Mouse (Mus musculus) forebrain, embryonic 16.5 days (tissue): ENCODE results near the gene H2afx. TPM values are rescaled to one million over a fixed set of nuclear protein-coding genes. Genes with fewer than 3 reads are reported as not detected.

ENCODE experiments used
- ATAC-seq: fragments of 200-750 bp; cut with Nextera tagmentation; 2 replicates; pipeline ENCODE4 v1.8.0; 2017; ENCODE audit warnings: mild to moderate bottlenecking, moderate library complexity
- H3K27ac ChIP-seq: fragments of 300-500 bp; sonication (generic); 2 replicates; pipeline ENCODE4 v1.5.1; 2014; ENCODE audit warnings: low read length, control low read depth
- H3K27me3 ChIP-seq: fragments of 300-500 bp; sonication (generic); replicated peaks from 2 replicates; pipeline ENCODE4 v1.6.1; 2014; ENCODE audit warnings: low read length; ENCODE audit not compliant: control insufficient read depth, insufficient read depth
- H3K36me3 ChIP-seq: fragments of 300-500 bp; sonication (generic); 2 replicates; pipeline ENCODE4 v1.6.1; 2014; ENCODE audit not compliant: control insufficient read depth, insufficient read depth
- H3K4me1 ChIP-seq: fragments of 300-500 bp; sonication (generic); replicated peaks from 2 replicates; pipeline ENCODE4 v1.6.1; 2014; ENCODE audit warnings: low read length; ENCODE audit not compliant: control insufficient read depth, insufficient read depth
- H3K4me2 ChIP-seq: fragments of 300-500 bp; sonication (generic); 2 replicates; pipeline ENCODE4 v1.6.1; 2014; ENCODE audit warnings: mild to moderate bottlenecking, low read length, control low read depth
- H3K4me3 ChIP-seq: fragments of 300-500 bp; sonication (generic); replicated peaks from 2 replicates; pipeline ENCODE4 v1.5.1; 2014; ENCODE audit warnings: mild to moderate bottlenecking, low read length, control low read depth
- H3K9ac ChIP-seq: fragments of 300-500 bp; sonication (generic); replicated peaks from 2 replicates; pipeline ENCODE4 v1.6.1; 2014; ENCODE audit warnings: low read depth, low read length, control low read depth
- H3K9me3 ChIP-seq: fragments of 300-500 bp; sonication (generic); 2 replicates; pipeline ENCODE4 v1.6.1; 2016; ENCODE audit warnings: low read length; ENCODE audit not compliant: control insufficient read depth
- WGBS: fragments of 180-500 bp; shearing (Covaris S2); extraction: QIAGEN DNeasy Blood & Tissue Kit; methylation state at CpG from one replicate; pipeline ENCODE4 v1.1.7; 2014; 5-methylcytosine and 5-hydroxymethylcytosine counted together
- polyA plus RNA-seq: library from polyadenylated mRNA; unstranded; fragments of >200 nt; fragmentation: Nextera tagmentation; extraction: Ambion mirVana; gene quantifications from 2 replicates; pipeline ENCODE4 v1.2.1, GENCODE M21; 2015

The H2afx gene
- polyA plus RNA-seq, 1 experiment from 2014 or later, result 182 TPM

DNA sequence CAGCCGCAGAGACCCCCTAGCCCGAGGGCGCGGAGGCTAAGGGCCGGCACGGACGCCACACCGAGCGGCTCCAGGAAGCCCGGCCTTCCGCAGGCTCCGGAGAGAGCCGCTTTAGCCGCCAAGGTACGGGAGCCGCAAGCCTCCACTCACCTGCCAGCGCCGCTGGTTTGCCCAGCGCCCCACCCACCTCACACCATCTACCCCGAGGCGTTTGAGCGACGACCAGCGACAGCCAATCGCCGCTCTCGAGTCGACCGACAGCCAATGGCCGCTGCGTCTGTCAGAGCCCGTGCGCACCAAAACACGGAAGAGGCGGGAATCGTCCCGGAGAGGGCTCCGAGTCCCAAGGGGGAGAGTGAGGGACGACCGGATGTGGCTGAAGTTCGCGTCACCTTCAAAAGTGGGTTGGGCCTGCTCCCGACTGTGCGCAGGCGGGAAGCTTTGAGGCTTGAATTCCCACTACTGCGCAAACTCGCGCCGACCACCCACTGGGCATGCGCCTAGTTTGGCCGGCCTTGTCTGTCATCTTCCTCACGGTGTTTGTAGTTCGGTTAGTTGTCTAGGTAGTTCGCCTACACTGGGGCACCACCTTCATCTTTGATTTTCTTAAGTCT is 28.9 kb upstream of the H2afx start, which contains the start of gene Hinfp:
Gene Hinfp (minus strand): TSS at position 206 of the 614 bp plus-strand sequence.
- peak within 1 kb of the TSS; percentile 86 for H3K4me2 ChIP-seq

GRCm38 (mm10) chr9:44306532-44306931 is 28.0 kb upstream of the H2afx start:
- Histone ChIP-seq H3K4me3 (no peak overlapping the region), H3K27ac (no peak overlapping the region), H3K9ac (no peak overlapping the region), H3K36me3 (peaks cover 2% of the 10 kb centered on the region; the same call in 1 of the 2 replicates), H3K9me3 (no peaks in the 10 kb centered on the region), H3K27me3 (no peaks in the 10 kb centered on the region), H3K4me1 (peaks cover 13% of the 10 kb centered on the region), H3K4me2 (no peak overlapping the region)
- ATAC-seq, result no peak
- WGBS, result 88% methylated on average over 6 of the region's 6 CpGs

More for the DNA sequence above, 28.9 kb upstream of the H2afx start, which contains the start of gene Hinfp:
- Histone ChIP-seq H3K9me3 (no peaks in the 10 kb centered on the region), H3K27ac (peak within 1 kb of the TSS; percentile 60), H3K4me3 (peak within 1 kb of the TSS; percentile 94), H3K27me3 (no peaks in the 10 kb centered on the region), H3K36me3 (peaks cover 6% of the 10 kb centered on the region), H3K9ac (peak within 1 kb of the TSS; percentile 84), H3K4me1 (peaks cover 13% of the 10 kb centered on the region)
- under 1% methylated on average over 54 of the region's 54 CpGs for whole genome bisulfite sequencing
- ATAC-seq, result peak; percentile 99

GRCm38 (mm10) chr9:44307248-44307647 is 27.2 kb upstream of the H2afx start:
- no peak for ATAC-seq
- Histone ChIP-seq H3K9ac (no peak overlapping the region), H3K9me3 (no peaks in the 10 kb centered on the region), H3K4me2 (no peak overlapping the region), H3K4me3 (no peak overlapping the region), H3K27ac (no peak overlapping the region), H3K36me3 (0 out of 2 replicates have a peak, but pooled peaks cover 2% of the 10 kb centered on the region), H3K27me3 (no peaks in the 10 kb centered on the region), H3K4me1 (peaks cover 13% of the 10 kb centered on the region)
- WGBS, result 92% methylated on average over 2 of the region's 2 CpGs

GRCm38 (mm10) chr9:44309756-44310155 is 24.7 kb upstream of the H2afx start:
- Histone ChIP-seq H3K27ac (no peak overlapping the region), H3K4me1 (peaks cover 7% of the 10 kb centered on the region), H3K36me3 (no peaks in the 10 kb centered on the region; the same call in 1 of the 2 replicates), H3K27me3 (no peaks in the 10 kb centered on the region), H3K9ac (no peak overlapping the region), H3K9me3 (no peaks in the 10 kb centered on the region), H3K4me3 (no peak overlapping the region), H3K4me2 (no peak overlapping the region)
- 67% methylated on average over 3 of the region's 3 CpGs for WGBS
- no peak for ATAC-seq

- H3K9me3 ChIP-seq, result no peaks in the 10 kb centered on the region
- 0 out of 2 replicates have a peak, but pooled peaks cover 5% of the 10 kb centered on the region for H3K4me1 ChIP-seq
- no peak overlapping the region for H3K4me2 ChIP-seq
- H3K36me3 ChIP-seq, result no peaks in the 10 kb centered on the region; the same call in 1 of the 2 replicates
- WGBS, result 32% methylated on average over 10 of the region's 10 CpGs
- no peak for ATAC-seq
- H3K9ac ChIP-seq, result no peak overlapping the region
- H3K4me3 ChIP-seq, result no peak overlapping the region
- no peaks in the 10 kb centered on the region for H3K27me3 ChIP-seq
- H3K27ac ChIP-seq, result no peak overlapping the region
Measured at GRCm38 (mm10) chr9:44310750-44311135, 23.8 kb upstream of the H2afx start.

DNA sequence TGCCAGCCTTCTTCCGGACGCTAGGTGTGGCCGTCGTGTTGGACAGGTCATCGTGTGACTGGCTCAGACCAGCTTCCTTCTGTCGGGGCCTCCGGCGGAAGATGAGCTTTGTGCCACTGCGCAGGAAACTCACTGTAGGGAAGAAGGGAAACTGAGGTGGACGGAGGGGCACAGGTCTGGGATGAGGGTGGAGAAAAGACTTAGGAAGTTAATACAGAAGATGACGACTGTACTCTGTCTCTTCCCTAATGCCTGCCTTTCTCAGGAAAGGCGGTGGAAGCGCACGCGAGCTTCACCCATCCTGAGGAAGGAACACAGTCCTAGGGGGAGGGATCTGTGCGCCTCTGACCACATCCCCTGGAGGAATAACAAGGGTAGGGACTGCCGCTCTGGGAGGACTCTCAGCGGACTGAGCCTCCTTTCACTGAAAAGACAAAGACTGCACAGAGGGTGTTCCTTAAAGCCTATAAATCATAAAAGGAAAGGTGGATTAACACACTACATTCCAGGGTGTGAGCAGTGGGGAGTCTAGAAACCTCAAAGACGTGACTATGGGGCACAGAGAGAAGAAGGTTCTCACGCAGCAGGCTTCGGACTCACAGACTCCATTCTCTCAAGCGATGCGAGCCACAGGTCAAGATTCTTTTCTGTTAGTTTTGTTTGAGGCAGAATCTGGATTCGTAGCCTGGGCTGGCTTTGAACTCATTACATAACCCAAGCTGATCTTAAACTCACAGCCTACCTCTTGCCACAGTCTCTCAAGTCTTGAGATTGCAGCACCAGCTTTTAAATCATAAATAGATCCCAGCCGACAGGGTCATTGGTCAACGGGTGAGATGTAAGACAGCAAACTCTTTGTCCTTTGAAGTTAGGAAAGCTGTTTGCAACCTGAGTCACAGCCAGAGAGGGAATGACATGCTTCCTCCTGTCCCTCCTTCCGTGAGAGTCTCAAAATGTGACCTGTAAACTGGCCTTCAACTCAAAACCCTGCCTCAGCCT is 23.1 kb upstream of the H2afx start:
- no peak overlapping the region for H3K4me3 ChIP-seq
- 0 out of 2 replicates have a peak, but pooled peaks cover 5% of the 10 kb centered on the region for H3K4me1 ChIP-seq
- H3K4me2 ChIP-seq, result no peak overlapping the region
- ATAC-seq, result no peak
- no peak overlapping the region for H3K27ac ChIP-seq
- 9% methylated on average over 27 of the region's 27 CpGs for WGBS
- no peaks in the 10 kb centered on the region for H3K9me3 ChIP-seq
- H3K9ac ChIP-seq, result no peak overlapping the region
- no peaks in the 10 kb centered on the region; the same call in 1 of the 2 replicates for H3K36me3 ChIP-seq
- H3K27me3 ChIP-seq, result no peaks in the 10 kb centered on the region

DNA sequence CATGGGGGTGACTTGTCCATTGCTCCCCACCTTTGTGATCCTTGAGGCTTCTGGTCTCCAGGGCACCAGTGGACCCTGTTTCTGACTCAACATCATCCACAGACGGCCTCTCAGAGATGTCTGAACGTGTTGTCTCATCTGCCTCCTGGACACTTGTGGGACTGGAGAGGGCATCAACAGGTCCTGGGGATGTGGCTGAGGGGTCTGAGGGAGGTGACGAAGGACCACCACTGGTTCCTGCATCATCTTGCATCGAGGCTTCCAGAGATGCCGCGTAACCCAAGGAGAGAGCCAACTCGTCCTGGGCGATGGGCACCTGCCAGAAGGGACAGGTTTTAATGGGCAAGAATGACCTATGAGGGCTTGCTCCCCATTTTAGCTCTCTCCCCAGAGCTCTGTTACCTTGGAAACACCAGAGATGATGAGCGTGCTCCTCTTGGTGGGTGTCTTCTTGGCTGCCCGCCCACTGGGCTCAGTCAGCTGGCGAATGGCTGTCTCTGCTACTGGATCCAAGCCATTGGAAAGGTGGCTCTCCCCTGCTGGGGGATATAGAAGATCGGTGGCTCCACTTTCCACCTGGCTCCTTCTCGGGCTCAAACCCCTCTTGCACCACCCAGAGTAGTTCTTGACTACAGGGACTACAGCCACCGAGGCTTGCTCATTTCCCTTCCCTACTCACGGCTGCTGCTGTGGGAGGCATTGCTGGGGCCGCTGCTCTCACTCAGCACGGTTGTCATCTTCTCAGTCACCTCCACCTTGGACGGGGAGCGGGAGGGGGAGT is 20.8 kb upstream of the H2afx start:
- no peak for ATAC-seq
- no peaks in the 10 kb centered on the region for H3K9me3 ChIP-seq
- no peaks in the 10 kb centered on the region; the same call in 1 of the 2 replicates for H3K36me3 ChIP-seq
- peaks cover 18% of the 10 kb centered on the region for H3K4me1 ChIP-seq
- H3K27ac ChIP-seq, result no peak overlapping the region
- no peak overlapping the region for H3K4me3 ChIP-seq
- no peak overlapping the region for H3K9ac ChIP-seq
- no peak overlapping the region for H3K4me2 ChIP-seq
- H3K27me3 ChIP-seq, result no peaks in the 10 kb centered on the region
- WGBS, result 65% methylated on average over 19 of the region's 19 CpGs

GRCm38 (mm10) chr9:44314257-44314547 is 20.3 kb upstream of the H2afx start:
- no peaks in the 10 kb centered on the region; the same call in 1 of the 2 replicates for H3K36me3 ChIP-seq
- peaks cover 24% of the 10 kb centered on the region for H3K4me1 ChIP-seq
- 50% methylated on average over 4 of the region's 4 CpGs for WGBS
- no peak overlapping the region for H3K4me3 ChIP-seq
- ATAC-seq, result no peak
- no peaks in the 10 kb centered on the region for H3K27me3 ChIP-seq
- no peaks in the 10 kb centered on the region for H3K9me3 ChIP-seq
- H3K4me2 ChIP-seq, result no peak overlapping the region
- H3K9ac ChIP-seq, result no peak overlapping the region
- no peak overlapping the region for H3K27ac ChIP-seq

GRCm38 (mm10) chr9:44314910-44315309 is 19.6 kb upstream of the H2afx start:
- Histone ChIP-seq H3K4me3 (no peak overlapping the region), H3K9me3 (no peaks in the 10 kb centered on the region), H3K4me2 (no peak overlapping the region), H3K36me3 (no peaks in the 10 kb centered on the region; the same call in 1 of the 2 replicates), H3K9ac (no peak overlapping the region), H3K27me3 (no peaks in the 10 kb centered on the region), H3K27ac (no peak overlapping the region), H3K4me1 (peaks cover 26% of the 10 kb centered on the region)
- 96% methylated on average over 18 of the region's 18 CpGs for WGBS
- no peak for ATAC-seq
